ENCODE assay signal across 7 mouse cellular contexts in the genomic region with DNA sequence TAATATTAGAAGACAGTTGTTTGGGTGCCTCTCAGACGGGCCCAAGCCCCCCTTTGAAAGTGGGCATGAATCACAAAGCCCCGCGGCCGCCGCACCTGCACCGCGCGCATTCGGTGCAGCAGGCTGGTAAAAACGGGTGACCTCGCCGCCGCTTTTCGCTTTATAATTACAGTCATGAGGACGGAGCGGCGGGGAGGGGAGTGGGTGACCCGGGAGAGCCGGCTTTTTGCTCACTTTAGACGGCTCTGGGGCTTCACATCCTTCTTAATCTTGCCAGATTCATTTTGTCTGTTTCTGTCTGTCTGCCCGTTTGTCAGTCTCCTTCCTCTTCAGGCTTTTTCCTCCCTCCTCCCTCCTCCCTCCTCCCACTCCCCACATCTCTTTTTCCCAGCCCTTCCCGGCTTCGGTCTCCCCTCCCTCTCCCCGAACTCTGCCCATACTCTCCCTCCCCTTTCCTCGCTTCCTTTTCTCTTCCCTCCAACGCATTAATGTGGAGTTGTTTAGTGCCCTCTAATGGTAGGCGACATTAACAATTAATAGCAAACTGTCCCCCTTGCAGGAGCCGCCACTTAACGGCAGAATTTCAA. TPM values are rescaled to one million over a fixed set of nuclear protein-coding genes. Genes with fewer than 3 reads are reported as not detected.
A peak's percentile ranks its signal among the peaks of the same experiment; 100 is the strongest.
DNase-seq lines count a peak whose midpoint lies in the region; ATAC-seq and TF ChIP-seq lines count a peak whose summit lies in the region.

No protein-coding gene starts in this region.

- TF ChIP-seq EP300 in CH12.LX (IDR thresholded peaks at IDR 0.05; ENCODE audit: low read length): no peak

- H3K27ac ChIP-seq in CH12.LX (ENCODE audit: insufficient read depth, low read depth): no peak overlapping the region
- 0 out of 2 replicates have a peak overlapping the region, but pooled peaks have one; percentile 41 for H3K27ac ChIP-seq in embryonic facial prominence, embryonic 12.5 days
- H3K27ac ChIP-seq in limb, embryonic 12.5 days: no peak overlapping the region
- H3K27ac ChIP-seq in midbrain, embryonic 13.5 days: peak overlapping the region; percentile 77

- intact Hi-C loops in heart, postnatal 14 days (cut with DNase I): loop anchor here (2.0 to 10.0 kb wide), 3 partner anchors 294 to 386 kb away; no protein-coding TSS in a partner anchor

- no peaks in the 10 kb centered on the region for H3K4me1 ChIP-seq in CH12.LX (ENCODE audit: control insufficient read depth in 1 of 2, insufficient read depth in 2 of 2)
- H3K4me1 ChIP-seq in embryonic facial prominence, embryonic 12.5 days: peaks cover 5% of the 10 kb centered on the region
- peaks cover 28% of the 10 kb centered on the region for H3K4me1 ChIP-seq in limb, embryonic 12.5 days (replicated peaks)
- peaks cover 42% of the 10 kb centered on the region for H3K4me1 ChIP-seq in midbrain, embryonic 13.5 days (replicated peaks)

- dilution Hi-C loops in CH12.LX (cut with MboI; ENCODE audit: extremely low pct_ligation_motif_present, extremely low pct_unique_long_range_greater_than_20kb, low sequenced_read_pairs): no loop called here

- peak overlapping the region; percentile 61 for H3K4me2 ChIP-seq in CH12.LX (ENCODE audit: insufficient read depth, low read depth, poor library complexity, severe bottlenecking)
- H3K4me2 ChIP-seq in embryonic facial prominence, embryonic 12.5 days (replicated peaks): peak overlapping the region; percentile 92
- H3K4me2 ChIP-seq in limb, embryonic 12.5 days: peak overlapping the region; percentile 94
- H3K4me2 ChIP-seq in midbrain, embryonic 13.5 days (replicated peaks): peak overlapping the region; percentile 95

- WGBS in embryonic facial prominence, embryonic 12.5 days: under 1% methylated on average over 29 of the region's 29 CpGs
- under 1% methylated on average over 29 of the region's 29 CpGs for WGBS in limb, embryonic 12.5 days
- under 1% methylated on average over 29 of the region's 29 CpGs for WGBS in midbrain, embryonic 13.5 days

- ATAC-seq in embryonic facial prominence, embryonic 12.5 days (ENCODE audit: insufficient number of reproducible peaks, insufficient read depth, low FRiP score, low TSS enrichment): peak; percentile 37; the same call in 1 of the 2 replicates
- peak; percentile 8; the same call in 1 of the 2 replicates for ATAC-seq in limb, embryonic 12.5 days (ENCODE audit: insufficient number of reproducible peaks, insufficient read depth, low FRiP score, low TSS enrichment, low read depth)
- ATAC-seq in midbrain, embryonic 13.5 days: peak; percentile 66

- no peak overlapping the region for H3K4me3 ChIP-seq in CH12.LX (replicated peaks in 1 of 3; ENCODE audit: low read depth in 2 of 3, low read length in 2 of 3, poor library complexity in 1 of 3)
- peak overlapping the region; percentile 56 for H3K4me3 ChIP-seq in embryonic facial prominence, embryonic 12.5 days
- peak overlapping the region; percentile 54 for H3K4me3 ChIP-seq in limb, embryonic 12.5 days (replicated peaks)
- peak overlapping the region; percentile 51 for H3K4me3 ChIP-seq in midbrain, embryonic 13.5 days (replicated peaks)

- in situ Hi-C loops in CH12.LX (cut with MboI; ENCODE audit: low pct_ligation_motif_present, low pct_unique_long_range_greater_than_20kb, low sequenced_read_pairs): loop anchor here (25.0 kb wide), 1 partner anchor 573 kb away; no protein-coding TSS in a partner anchor

- H3K36me3 ChIP-seq in CH12.LX (replicated peaks in 1 of 2; ENCODE audit: control insufficient read depth in 1 of 2, insufficient read depth in 1 of 2, low read length in 1 of 2): no peaks in the 10 kb centered on the region
- H3K36me3 ChIP-seq in embryonic facial prominence, embryonic 12.5 days: no peaks in the 10 kb centered on the region
- no peaks in the 10 kb centered on the region for H3K36me3 ChIP-seq in limb, embryonic 12.5 days
- no peaks in the 10 kb centered on the region for H3K36me3 ChIP-seq in midbrain, embryonic 13.5 days

- no peaks in the 10 kb centered on the region for H3K79me2 ChIP-seq in CH12.LX (replicated peaks; ENCODE audit: control insufficient read depth, extremely low read depth, insufficient read depth, poor library complexity, severe bottlenecking)

- no peak for DNase-seq in CH12.LX (ENCODE audit: extremely low read depth)
- DNase-seq in adrenal gland, adult (ENCODE audit: inconsistent age in 2 of 2, low spot score in 1 of 2): peak; percentile 10 to 78
- DNase-seq in heart, postnatal 14 days: peak; percentile 8 to 36
- peak; percentile 11 for DNase-seq in testis, postnatal 14 days (ENCODE audit: low spot score)

- TF ChIP-seq CTCF in CH12.LX (conservative IDR thresholded peaks at IDR 0.05 in 1 of 2, IDR thresholded peaks at IDR 0.05 in 1 of 2; ENCODE audit: low read depth in 2 of 2, low read length in 2 of 2): peak in 1 of 2 experiments; percentile 51; a peak in 2 of 4 replicates

- no peak overlapping the region for H3K9ac ChIP-seq in CH12.LX (ENCODE audit: insufficient read depth, low read depth)
- H3K9ac ChIP-seq in embryonic facial prominence, embryonic 12.5 days: no peak overlapping the region
- no peak overlapping the region for H3K9ac ChIP-seq in limb, embryonic 12.5 days (replicated peaks)
- peak overlapping the region; percentile 48 for H3K9ac ChIP-seq in midbrain, embryonic 13.5 days (replicated peaks)

- no peaks in the 10 kb centered on the region for H3K27me3 ChIP-seq in CH12.LX (replicated peaks)
- H3K27me3 ChIP-seq in embryonic facial prominence, embryonic 12.5 days: peaks cover 17% of the 10 kb centered on the region
- peaks cover 51% of the 10 kb centered on the region for H3K27me3 ChIP-seq in limb, embryonic 12.5 days
- peaks cover 22% of the 10 kb centered on the region for H3K27me3 ChIP-seq in midbrain, embryonic 13.5 days

- H3K9me3 ChIP-seq in CH12.LX (replicated peaks; ENCODE audit: low read length): peaks cover 13% of the 10 kb centered on the region
- H3K9me3 ChIP-seq in embryonic facial prominence, embryonic 12.5 days: no peaks in the 10 kb centered on the region
- no peaks in the 10 kb centered on the region for H3K9me3 ChIP-seq in limb, embryonic 12.5 days
- no peaks in the 10 kb centered on the region for H3K9me3 ChIP-seq in midbrain, embryonic 13.5 days

- no peak for TF ChIP-seq POLR2A in CH12.LX (IDR thresholded peaks at IDR 0.05; ENCODE audit: low read depth, low read length)

- peak; percentile 47 for TF ChIP-seq RAD21 in CH12.LX (IDR thresholded peaks at IDR 0.05; ENCODE audit: low read depth, low read length)

TF ChIP-seq in CH12.LX, 34 proteins besides CTCF, POLR2A, EP300 and RAD21:
- TF ChIP-seq PAX5 (IDR thresholded peaks at IDR 0.05; ENCODE audit: low read length) (no peak), SMC3 (IDR thresholded peaks at IDR 0.05; ENCODE audit: low read depth, low read length) (peak; percentile 46)
TF ChIP-seq in CH12.LX: peak in this region for 1.

RNA-seq across cellular contexts. Expression of gene Fst, which starts 1.6 kb away (rescaled TPM):
- not detected in 2 replicates for total RNA-seq in CH12.LX (2012; rRNA removed)
- not detected in 2 replicates for total RNA-seq in CH12.LX (2014; rRNA removed)
- not detected in 2 replicates for polyA plus RNA-seq in CH12.LX (2012; ENCODE audit: insufficient read length, low read depth)
- polyA plus RNA-seq in embryonic facial prominence, embryonic 12.5 days (2016; fragmentation: Nextera tagmentation; extraction: Ambion mirVana): 41.5 and 46.1 TPM in 2 replicates
- total RNA-seq in heart, postnatal 14 days (2021): 1 to 10 TPM; 1.4 to 1.6 TPM
- polyA plus RNA-seq in limb, embryonic 12.5 days (2016; fragmentation: Nextera tagmentation; extraction: Ambion mirVana): 35.1 and 36.5 TPM in 2 replicates
- polyA plus RNA-seq in midbrain, embryonic 13.5 days (2015; fragmentation: Nextera tagmentation; extraction: Ambion mirVana): 16.7 and 17.4 TPM in 2 replicates

Comparison
In these comparisons a context has a peak if more than half of its experiments do, and no peak if none do; other contexts are left out.
1. H3K27ac ChIP-seq: peak in embryonic facial prominence, embryonic 12.5 days (single experiment) and midbrain, embryonic 13.5 days (single experiment); none in CH12.LX (single experiment) and limb, embryonic 12.5 days (single experiment).
2. H3K4me3 ChIP-seq: peak in embryonic facial prominence, embryonic 12.5 days (single experiment), limb, embryonic 12.5 days (single experiment) and midbrain, embryonic 13.5 days (single experiment); none in CH12.LX (0 of 3).
3. ATAC-seq: peak in every context shown above with its lines; median percentile 66 in midbrain, embryonic 13.5 days; 37 in embryonic facial prominence, embryonic 12.5 days; 8 in limb, embryonic 12.5 days.
4. RNA of gene Fst, which starts 1.6 kb away (polyA plus RNA-seq): 41.5 to 46.1 TPM in embryonic facial prominence, embryonic 12.5 days, 35.1 to 36.5 TPM in limb, embryonic 12.5 days and 16.7 to 17.4 TPM in midbrain, embryonic 13.5 days; not detected in CH12.LX; every median in the first group is over 10 times any median in the second.
5. Peak in every context shown above with its lines, with median percentiles within 50 percentile points of each other: H3K4me2 ChIP-seq.